Mouse (Mus musculus) heart, embryonic 14.5 days (tissue): ENCODE data around the gene Sox1. TPM values are rescaled to one million over a fixed set of nuclear protein-coding genes. Genes with fewer than 3 reads are reported as not detected.

ENCODE experiments used
- ATAC-seq: fragments of 200-750 bp; cut with Nextera tagmentation; 2 replicates; pipeline ENCODE4 v1.8.0; 2017; ENCODE audit warnings: low read depth, moderate TSS enrichment; ENCODE audit not compliant: insufficient number of reproducible peaks, insufficient read depth, low FRiP score
- H3K27ac ChIP-seq, 2 experiments: fragments of 200-500 bp in 1 of 2; fragments of 300-500 bp in 1 of 2; sonication (generic) in 1 of 2; replicated peaks in 1 of 2; 2 replicates each; pipeline ENCODE4 v1.5.1; 2012 to 2014; ENCODE audit warnings: low read depth in 2 of 2, low read length in 2 of 2, control low read depth in 1 of 2, mild to moderate bottlenecking in 1 of 2, mixed read lengths in 1 of 2; ENCODE audit not compliant: control insufficient read depth in 1 of 2, insufficient read depth in 1 of 2
- H3K27me3 ChIP-seq: fragments of 300-500 bp; sonication (generic); 2 replicates; pipeline ENCODE4 v1.6.1; 2014; ENCODE audit warnings: mild to moderate bottlenecking, low read length, control low read depth; ENCODE audit not compliant: control insufficient read depth, insufficient read depth
- H3K36me3 ChIP-seq: fragments of 300-500 bp; sonication (generic); 2 replicates; pipeline ENCODE4 v1.6.1; 2014; ENCODE audit warnings: mild to moderate bottlenecking, control low read depth, low read length, mixed read lengths; ENCODE audit not compliant: control insufficient read depth, insufficient read depth
- H3K4me1 ChIP-seq, 2 experiments: fragments of 200-500 bp in 1 of 2; fragments of 300-500 bp in 1 of 2; sonication (generic) in 1 of 2; 2 replicates each; pipeline ENCODE4 v1.6.1; 2012 to 2014; ENCODE audit warnings: low read length in 2 of 2, control low read depth in 1 of 2, mixed read lengths in 1 of 2; ENCODE audit not compliant: control insufficient read depth in 2 of 2, insufficient read depth in 2 of 2
- H3K4me2 ChIP-seq: fragments of 300-500 bp; sonication (generic); 2 replicates; pipeline ENCODE4 v1.6.1; 2014; ENCODE audit warnings: mild to moderate bottlenecking, low read length
- H3K4me3 ChIP-seq, 2 experiments: fragments of 200-500 bp in 1 of 2; fragments of 300-500 bp in 1 of 2; sonication (generic) in 1 of 2; 2 replicates each; pipeline ENCODE4 v1.5.1; 2012 to 2014; ENCODE audit warnings: low read length in 2 of 2, mild to moderate bottlenecking in 2 of 2, control low read depth in 1 of 2, low read depth in 1 of 2, moderate library complexity in 1 of 2; ENCODE audit not compliant: control insufficient read depth in 1 of 2, insufficient read depth in 1 of 2
- H3K9ac ChIP-seq: fragments of 300-500 bp; sonication (generic); 2 replicates; pipeline ENCODE4 v1.6.1; 2014; ENCODE audit warnings: mild to moderate bottlenecking, low read length
- H3K9me3 ChIP-seq: fragments of 300-500 bp; sonication (generic); 2 replicates; pipeline ENCODE4 v1.6.1; 2016; ENCODE audit warnings: low read length, control low read depth; ENCODE audit not compliant: control insufficient read depth
- WGBS: fragments of 180-500 bp; shearing (Covaris S2); extraction: QIAGEN DNeasy Blood & Tissue Kit; methylation state at CpG from one replicate; pipeline ENCODE4 v1.1.7; 2014; 5-methylcytosine and 5-hydroxymethylcytosine counted together
- polyA plus RNA-seq: library from polyadenylated mRNA; unstranded; fragments of >200 nt; fragmentation: Nextera tagmentation; extraction: Ambion mirVana; gene quantifications from 2 replicates; pipeline ENCODE4 v1.2.1, GENCODE M21; 2014

The Sox1 gene
- polyA plus RNA-seq, 1 experiment from 2014 or later, result not detected

DNA sequence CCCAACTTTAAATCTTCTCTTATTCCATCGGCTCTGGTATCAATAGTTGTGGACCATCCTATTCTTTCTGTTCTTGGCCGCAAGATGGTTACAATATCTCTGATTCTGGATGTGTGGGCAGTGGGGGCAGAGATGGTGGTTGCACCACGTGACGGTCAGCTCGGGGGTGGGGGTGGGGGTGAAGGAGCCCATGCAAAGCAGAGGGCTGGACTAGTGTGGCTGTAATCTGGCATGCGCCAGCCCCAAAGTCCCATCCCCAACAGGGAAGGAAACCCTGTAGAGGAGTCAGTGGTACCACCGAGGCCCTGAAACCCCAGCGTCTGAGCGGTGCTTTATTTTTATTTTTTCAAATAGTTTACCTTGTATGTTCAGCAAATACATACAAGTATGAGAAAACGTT, 12.9 kb downstream of the Sox1 start:
- peaks cover 87% of the 10 kb centered on the region for H3K27me3 ChIP-seq
- no peak overlapping the region for H3K4me2 ChIP-seq
- no peaks in the 10 kb centered on the region for H3K4me1 ChIP-seq
- H3K9me3 ChIP-seq, result no peaks in the 10 kb centered on the region
- no peak overlapping the region for H3K9ac ChIP-seq
- no peak overlapping the region for H3K27ac ChIP-seq
- WGBS, result 19% methylated on average over 10 of the region's 10 CpGs
- ATAC-seq, result no peak
- no peak overlapping the region for H3K4me3 ChIP-seq
- no peaks in the 10 kb centered on the region for H3K36me3 ChIP-seq

DNA sequence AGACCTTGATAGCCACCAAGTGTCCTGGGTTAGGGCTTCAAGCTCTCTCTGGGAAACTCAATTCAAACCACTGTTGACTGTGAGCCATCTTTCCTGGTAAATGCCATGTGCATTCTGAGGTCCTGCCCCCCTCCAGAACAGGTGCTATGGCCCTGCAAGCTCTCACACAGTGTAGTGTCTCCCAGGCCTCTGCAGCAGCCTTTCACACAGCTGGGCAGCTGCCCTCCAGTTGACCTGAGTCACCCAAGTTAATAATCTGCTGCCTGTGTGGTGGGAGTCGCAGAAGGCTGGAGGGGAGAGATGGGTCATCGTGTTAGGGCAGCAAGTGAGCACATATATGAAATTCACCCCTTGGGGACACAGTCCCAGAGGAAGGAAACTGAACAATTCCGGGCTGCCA, 14.9 kb downstream of the Sox1 start:
- no peaks in the 10 kb centered on the region for H3K36me3 ChIP-seq
- no peak overlapping the region for H3K27ac ChIP-seq
- H3K9me3 ChIP-seq, result no peaks in the 10 kb centered on the region
- no peaks in the 10 kb centered on the region for H3K4me1 ChIP-seq
- 56% methylated on average over 3 of the region's 3 CpGs for WGBS
- no peak overlapping the region for H3K4me2 ChIP-seq
- no peak overlapping the region for H3K4me3 ChIP-seq
- H3K9ac ChIP-seq, result no peak overlapping the region
- peaks cover 82% of the 10 kb centered on the region for H3K27me3 ChIP-seq
- no peak for ATAC-seq

DNA sequence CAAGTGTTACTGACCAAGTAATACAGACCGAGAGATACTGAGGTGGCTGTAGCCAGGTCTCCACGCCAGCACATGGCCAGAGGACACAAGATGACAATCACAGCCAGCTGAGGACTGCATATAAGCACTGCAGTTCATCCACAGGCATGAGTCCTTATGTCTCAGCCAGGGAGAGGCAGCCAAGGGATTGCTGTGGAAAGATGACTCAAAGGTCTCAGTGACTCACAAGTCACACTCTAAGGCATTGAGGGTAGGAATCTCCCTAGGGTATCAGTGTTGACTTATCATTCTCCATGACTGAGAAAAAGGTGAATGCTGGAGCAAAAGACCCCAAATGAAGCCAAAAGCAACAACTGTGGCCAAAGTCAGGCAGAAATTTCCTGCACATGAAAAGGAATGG, 22.0 kb downstream of the Sox1 start:
- H3K4me3 ChIP-seq, result no peak overlapping the region
- 76% methylated on average over 2 of the region's 2 CpGs for whole genome bisulfite sequencing
- no peak overlapping the region for H3K27ac ChIP-seq
- H3K9ac ChIP-seq, result no peak overlapping the region
- no peaks in the 10 kb centered on the region for H3K4me1 ChIP-seq
- H3K27me3 ChIP-seq, result peaks cover 52% of the 10 kb centered on the region
- H3K36me3 ChIP-seq, result no peaks in the 10 kb centered on the region
- ATAC-seq, result no peak
- no peak overlapping the region for H3K4me2 ChIP-seq
- H3K9me3 ChIP-seq, result no peaks in the 10 kb centered on the region

DNA sequence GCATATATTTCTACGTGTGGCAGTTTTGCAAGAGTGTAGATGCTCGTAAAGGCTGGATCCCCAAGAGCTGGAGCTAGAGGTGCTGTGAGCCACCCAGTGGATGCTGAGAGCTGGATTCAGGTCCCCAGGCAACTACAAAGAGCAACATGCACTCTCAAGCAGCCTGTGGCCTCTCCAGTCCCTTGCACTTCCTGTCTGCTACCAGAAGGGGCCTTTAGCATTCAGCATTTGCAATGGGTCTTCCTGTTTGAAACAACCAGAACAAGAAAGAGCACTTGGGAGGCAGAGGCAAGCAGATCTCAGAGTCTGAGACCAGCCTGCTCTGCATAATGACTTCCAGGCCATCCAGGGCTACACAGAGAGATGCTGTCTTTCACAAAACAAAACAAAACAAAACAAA, 25.4 kb downstream of the Sox1 start:
- ATAC-seq, result no peak
- 61% methylated on average over 2 of the region's 2 CpGs for WGBS

DNA sequence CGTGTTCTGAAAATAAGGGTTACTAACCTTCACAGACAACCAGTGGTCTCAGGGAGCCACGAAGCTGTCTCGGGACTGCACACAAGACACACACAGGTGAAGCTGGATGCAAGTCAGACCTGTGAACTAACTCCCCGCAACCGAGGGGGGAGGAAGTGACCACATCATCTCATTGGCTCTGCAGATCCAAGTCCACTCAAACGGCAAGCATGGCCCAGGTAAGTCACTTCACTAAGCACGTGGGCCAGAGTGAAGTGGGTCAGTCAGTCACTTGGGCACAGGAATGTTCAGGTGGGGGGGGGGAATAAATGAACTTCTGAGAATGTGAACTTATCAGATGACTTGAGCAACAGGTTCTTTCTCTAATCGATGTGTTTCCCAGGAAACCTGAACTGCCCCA, 30.8 kb downstream of the Sox1 start:
- WGBS, result 82% methylated on average over 8 of the region's 8 CpGs
- Histone ChIP-seq H3K4me2 (no peak overlapping the region), H3K36me3 (no peaks in the 10 kb centered on the region), H3K27me3 (peaks cover 80% of the 10 kb centered on the region), H3K4me3 (no peak overlapping the region), H3K9ac (no peak overlapping the region), H3K4me1 (peaks cover 0 to 8% of the 10 kb centered on the region in 2 experiments; a peak in 2 of 4 replicates), H3K27ac (no peak overlapping the region), H3K9me3 (no peaks in the 10 kb centered on the region)
- no peak for ATAC-seq

More for the DNA sequence above, 25.4 kb downstream of the Sox1 start:
- H3K27ac ChIP-seq, result no peak overlapping the region
- no peaks in the 10 kb centered on the region for H3K9me3 ChIP-seq
- no peak overlapping the region for H3K4me2 ChIP-seq
- H3K9ac ChIP-seq, result no peak overlapping the region
- H3K27me3 ChIP-seq, result peaks cover 56% of the 10 kb centered on the region
- no peaks in the 10 kb centered on the region for H3K36me3 ChIP-seq
- H3K4me3 ChIP-seq, result no peak overlapping the region
- no peaks in the 10 kb centered on the region for H3K4me1 ChIP-seq

DNA sequence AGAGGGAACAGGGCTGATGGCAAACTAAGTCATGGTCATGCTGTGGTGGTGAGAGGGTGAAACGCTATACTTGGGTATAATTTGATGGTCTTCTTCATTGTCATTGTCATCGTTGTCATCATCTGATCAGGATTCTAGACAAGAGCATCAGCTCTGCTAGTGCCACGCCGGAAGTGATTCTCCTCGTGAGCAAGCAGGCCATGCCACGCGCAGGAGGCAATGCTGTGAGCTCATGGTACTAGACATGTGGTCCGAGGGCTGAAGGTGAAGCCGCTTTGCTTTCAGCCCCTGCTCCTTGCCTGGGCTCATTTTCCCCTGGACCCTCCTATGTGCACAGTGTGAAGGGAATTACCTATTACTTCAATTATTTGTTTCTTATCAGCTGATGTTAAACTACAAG, 32.3 kb downstream of the Sox1 start:
- Histone ChIP-seq H3K36me3 (no peaks in the 10 kb centered on the region), H3K9me3 (no peaks in the 10 kb centered on the region), H3K4me1 (peaks cover 0 to 12% of the 10 kb centered on the region in 2 experiments; a peak in 2 of 4 replicates), H3K9ac (no peak overlapping the region), H3K4me3 (no peak overlapping the region), H3K27ac (no peak overlapping the region), H3K27me3 (peaks cover 94% of the 10 kb centered on the region), H3K4me2 (no peak overlapping the region)
- 73% methylated on average over 9 of the region's 9 CpGs for WGBS
- no peak for ATAC-seq

DNA sequence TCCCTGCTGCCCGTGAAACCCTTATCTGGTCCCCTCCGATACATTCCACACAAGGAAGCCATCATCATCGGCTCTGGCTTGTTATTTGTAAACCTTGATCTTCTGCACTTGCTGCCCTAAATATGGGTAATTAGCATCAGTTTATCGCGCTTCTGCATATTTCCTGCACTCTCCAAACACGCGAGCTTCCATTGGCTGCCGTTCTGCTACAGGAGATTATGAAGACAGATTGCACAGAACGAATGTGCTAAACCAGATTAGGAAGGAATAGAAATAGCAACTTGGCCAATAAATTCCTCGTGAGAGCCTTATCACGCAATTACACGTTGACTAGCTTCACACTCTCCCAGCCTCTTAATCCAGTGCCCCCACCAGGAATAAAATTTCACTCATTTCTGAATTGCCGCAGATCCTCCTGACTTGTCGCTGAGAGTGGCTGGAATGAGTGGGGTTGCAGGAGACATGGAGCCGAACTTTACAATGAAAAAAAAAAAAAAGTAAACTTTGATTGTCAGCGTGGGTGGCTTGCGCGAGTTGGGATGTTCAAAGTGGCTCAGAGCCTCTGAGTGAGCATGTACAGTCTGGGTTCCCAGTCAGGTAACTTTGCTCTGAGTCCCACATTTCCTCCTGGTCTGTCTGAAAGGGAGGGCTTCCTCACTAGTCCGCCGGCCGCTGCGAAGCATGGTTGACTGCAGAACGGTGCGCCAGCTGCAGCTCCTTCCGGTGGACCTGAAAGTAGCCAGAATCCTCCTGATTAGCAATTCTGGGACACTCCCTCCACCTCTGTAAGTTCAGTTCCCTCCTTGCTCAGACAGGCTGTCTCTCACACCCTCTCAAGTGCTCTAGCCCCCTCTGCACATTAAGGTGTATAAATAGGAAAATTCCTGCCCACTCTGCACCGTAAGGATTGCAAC, 33.0 kb downstream of the Sox1 start:
- Histone ChIP-seq H3K9ac (no peak overlapping the region), H3K4me3 (no peak overlapping the region), H3K36me3 (no peaks in the 10 kb centered on the region), H3K4me2 (no peak overlapping the region), H3K9me3 (no peaks in the 10 kb centered on the region), H3K4me1 (peaks cover 0 to 12% of the 10 kb centered on the region in 2 experiments; a peak in 2 of 4 replicates), H3K27me3 (peaks cover 97% of the 10 kb centered on the region), H3K27ac (no peak overlapping the region)
- WGBS, result 17% methylated on average over 26 of the region's 26 CpGs
- no peak for ATAC-seq
